Mouse (Mus musculus): ENCODE results near the gene Grm7.

DNA sequence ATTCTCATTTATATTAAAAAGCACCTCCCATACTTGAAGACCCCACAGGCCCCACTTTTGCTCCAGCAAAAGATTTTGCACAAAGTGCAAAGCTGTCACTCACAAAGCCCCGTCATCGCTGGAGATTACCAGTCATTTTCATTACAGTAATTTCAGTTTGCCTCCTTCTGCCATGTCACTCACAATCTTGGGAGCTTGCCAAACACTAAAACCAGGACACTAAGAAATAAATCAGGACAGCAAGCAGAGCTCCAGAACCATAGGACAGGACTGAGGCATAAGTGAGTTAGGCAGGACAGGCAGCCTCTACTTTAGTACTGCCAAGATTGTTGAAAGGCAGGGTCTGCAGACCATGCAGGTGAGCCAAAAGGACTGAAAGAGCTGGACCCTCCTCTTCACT is 884.6 kb downstream of the Grm7 start:
- TF ChIP-seq CTCF (IDR thresholded peaks at IDR 0.05) (no peak), EP300 (IDR thresholded peaks at IDR 0.05; ENCODE audit: insufficient read depth, low read depth, low read length) (no peak), POLR2A (IDR thresholded peaks at IDR 0.05; ENCODE audit: insufficient read depth, low read depth, low read length) (no peak)
